Mouse (Mus musculus): ENCODE results near the gene Vps54. TPM values are rescaled to one million over a fixed set of nuclear protein-coding genes. Genes with fewer than 3 reads are reported as not detected.

Vps54 gene
- 29.3 and 30.7 TPM in 2 replicates for polyA plus RNA-seq (2012; rRNA removed)

GRCm38 (mm10) chr11:21239021-21239661, at the start of gene Vps54:
Vps54 (plus strand) TSS chr11:21239281.

Other genes with a start within 250 kb of the Vps54 start
- 40.6 and 56.5 TPM in 2 replicates for gene Peli1, start 148.0 kb upstream of the Vps54 start, polyA plus RNA-seq (2012; rRNA removed)
- 19.9 and 36.2 TPM in 2 replicates for gene Ugp2, start 131.9 kb downstream of the Vps54 start, polyA plus RNA-seq (2012; rRNA removed)

Measured in central nervous system, embryonic 11.5 days (tissue).